Mouse (Mus musculus) CD4-positive, CD25-positive, alpha-beta regulatory T cell, adult 4 months (primary cell): ENCODE data around the gene Teddm3. TPM values are rescaled to one million over a fixed set of nuclear protein-coding genes. Genes with fewer than 3 reads are reported as not detected.
"Not testable (repeated sequence)": the region's sequence is repeated elsewhere in the genome, so short reads cannot be mapped to it uniquely, and the experiment has no call there.

Experiments
- ATAC-seq: one replicate; pipeline ENCODE4 v1.8.0; 2017
- polyA plus RNA-seq, 2 experiments: library from polyadenylated mRNA; unstranded; fragments of 100-300 nt; shearing (Covaris generic); gene quantifications; one replicate each; pipeline ENCODE4 v1.2.1; 2017

Teddm3 gene
- polyA plus RNA-seq = under 1 TPM in 1 of 2 experiments, not detected in 1; 0.36 TPM

- ATAC-seq = not testable (repeated sequence)
Observed at GRCm38 (mm10) chr16:21153900-21154299, at the start of gene Teddm3. TSS of gene Teddm3 (minus strand) at chr16:21154000.

DNA sequence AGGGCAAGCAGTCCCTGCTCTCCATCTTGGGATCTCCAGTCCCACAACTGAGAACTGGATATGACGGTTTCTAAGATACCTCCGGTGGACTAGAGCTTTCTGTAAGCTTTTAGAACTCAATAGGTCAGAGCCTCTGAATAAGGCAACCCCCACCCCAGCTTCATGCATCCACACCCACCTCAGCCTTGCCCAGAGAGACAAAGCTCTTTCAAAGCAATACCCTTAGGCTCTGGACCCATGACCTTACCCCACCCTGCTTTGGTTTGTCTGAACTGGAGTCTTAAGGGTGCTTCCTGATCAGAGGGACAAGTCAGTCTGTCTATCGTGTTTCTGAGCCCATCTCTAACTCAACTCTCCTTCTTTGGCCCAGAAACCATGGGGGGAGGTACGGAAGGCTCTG, 48.9 kb upstream of the Teddm3 start:
- ATAC-seq = no peak

DNA sequence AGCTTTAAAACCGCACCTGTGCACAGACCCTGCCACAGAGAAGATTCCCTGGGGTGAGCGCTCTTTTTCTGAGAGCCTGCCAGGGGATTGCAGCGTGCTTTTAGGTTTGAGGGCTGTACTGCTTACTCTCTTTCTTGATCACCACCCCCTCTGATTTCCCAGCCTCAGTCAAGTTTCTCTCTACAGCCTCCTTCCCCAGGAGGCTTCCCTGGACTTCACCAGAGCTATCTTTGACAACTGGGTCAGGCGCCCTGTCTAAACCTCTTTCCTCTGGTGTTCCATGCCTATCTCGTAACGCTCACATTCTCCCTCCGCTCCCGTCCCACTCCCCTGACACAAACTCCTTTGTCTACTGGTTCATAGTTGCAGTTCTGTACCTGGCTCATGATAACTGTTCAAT, 45.6 kb upstream of the Teddm3 start:
- no peak for ATAC-seq

GRCm38 (mm10) chr16:21198529-21198928, 44.7 kb upstream of the Teddm3 start:
- no peak for ATAC-seq

DNA sequence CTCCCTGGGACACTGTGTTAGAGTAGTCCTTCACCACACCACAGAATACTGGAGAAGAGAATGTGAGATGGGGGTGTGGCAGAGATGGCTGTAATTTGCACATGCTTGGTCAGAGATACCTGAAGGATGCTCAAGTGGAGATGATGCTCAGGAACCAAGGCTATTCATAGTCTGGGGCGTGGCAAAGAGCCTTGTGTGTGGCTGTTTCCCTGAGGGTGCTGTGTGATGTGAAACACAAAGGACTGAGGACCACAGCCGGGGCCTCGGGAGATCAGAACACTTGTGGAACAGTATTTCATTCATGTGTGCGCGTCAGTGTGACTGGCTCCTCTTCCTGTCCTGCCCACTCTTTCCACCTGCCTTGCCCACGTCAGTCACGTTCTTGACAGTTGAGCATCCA, 44.2 kb upstream of the Teddm3 start:
- no peak for ATAC-seq

DNA sequence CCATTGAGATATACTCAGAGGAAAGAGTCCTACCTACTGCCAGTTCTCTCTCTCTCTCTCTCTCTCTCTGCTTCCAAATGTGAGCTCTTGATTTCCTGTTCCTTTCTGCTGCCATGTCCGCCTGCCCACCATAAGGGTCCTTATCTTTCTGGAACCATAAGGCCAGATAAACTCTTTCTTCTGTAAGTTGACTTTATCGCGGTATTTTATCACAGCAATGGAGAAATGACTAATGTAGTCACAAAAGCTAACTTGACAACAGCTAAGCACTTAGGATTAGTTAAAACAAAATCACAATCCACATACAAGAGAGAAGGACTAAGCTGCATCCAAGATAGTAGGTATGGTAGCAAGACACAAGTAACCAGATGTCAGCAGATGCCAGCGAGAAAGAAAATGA, 43.7 kb upstream of the Teddm3 start:
- ATAC-seq = no peak

DNA sequence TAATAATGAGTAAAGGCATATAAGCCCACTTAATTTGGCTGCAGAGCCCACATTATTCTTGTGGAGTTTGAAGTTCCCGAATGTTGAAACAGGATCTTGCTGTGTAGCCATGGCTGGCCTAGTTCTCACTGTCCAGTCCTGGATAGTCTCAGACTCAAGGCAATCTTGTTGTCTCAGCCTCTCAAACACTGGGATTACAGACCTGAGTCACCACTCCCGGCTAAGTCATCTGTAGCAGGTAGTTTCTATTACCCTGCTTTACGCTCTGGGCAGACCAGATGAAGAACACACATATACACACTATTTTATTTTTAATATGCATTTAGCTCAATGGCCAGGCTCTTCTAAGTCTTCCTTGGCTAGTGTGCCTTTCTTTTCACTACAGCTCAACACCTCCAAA, 42.8 kb upstream of the Teddm3 start:
- no peak for ATAC-seq

GRCm38 (mm10) chr16:21195260-21195866, 41.6 kb upstream of the Teddm3 start:
- no peak for ATAC-seq

DNA sequence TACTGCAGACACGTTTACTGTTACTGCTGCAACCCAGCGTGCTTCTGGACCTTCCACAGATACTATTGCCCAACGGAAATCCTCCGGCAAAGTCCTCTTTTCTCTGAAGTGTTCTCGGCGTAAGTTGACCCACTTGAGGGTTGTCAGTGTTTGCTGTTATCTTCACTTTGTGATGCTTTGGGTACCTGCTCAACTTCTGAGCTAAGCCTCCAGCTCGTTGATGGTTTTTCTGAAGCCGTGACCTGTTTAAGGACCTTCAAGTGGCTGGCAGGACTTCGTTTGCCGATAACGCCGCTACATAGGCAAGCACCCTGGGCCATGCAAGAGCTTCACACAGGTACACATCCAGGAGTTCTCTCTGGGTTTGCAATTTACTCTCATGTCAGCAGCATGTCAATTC, 40.4 kb upstream of the Teddm3 start:
- ATAC-seq = no peak

DNA sequence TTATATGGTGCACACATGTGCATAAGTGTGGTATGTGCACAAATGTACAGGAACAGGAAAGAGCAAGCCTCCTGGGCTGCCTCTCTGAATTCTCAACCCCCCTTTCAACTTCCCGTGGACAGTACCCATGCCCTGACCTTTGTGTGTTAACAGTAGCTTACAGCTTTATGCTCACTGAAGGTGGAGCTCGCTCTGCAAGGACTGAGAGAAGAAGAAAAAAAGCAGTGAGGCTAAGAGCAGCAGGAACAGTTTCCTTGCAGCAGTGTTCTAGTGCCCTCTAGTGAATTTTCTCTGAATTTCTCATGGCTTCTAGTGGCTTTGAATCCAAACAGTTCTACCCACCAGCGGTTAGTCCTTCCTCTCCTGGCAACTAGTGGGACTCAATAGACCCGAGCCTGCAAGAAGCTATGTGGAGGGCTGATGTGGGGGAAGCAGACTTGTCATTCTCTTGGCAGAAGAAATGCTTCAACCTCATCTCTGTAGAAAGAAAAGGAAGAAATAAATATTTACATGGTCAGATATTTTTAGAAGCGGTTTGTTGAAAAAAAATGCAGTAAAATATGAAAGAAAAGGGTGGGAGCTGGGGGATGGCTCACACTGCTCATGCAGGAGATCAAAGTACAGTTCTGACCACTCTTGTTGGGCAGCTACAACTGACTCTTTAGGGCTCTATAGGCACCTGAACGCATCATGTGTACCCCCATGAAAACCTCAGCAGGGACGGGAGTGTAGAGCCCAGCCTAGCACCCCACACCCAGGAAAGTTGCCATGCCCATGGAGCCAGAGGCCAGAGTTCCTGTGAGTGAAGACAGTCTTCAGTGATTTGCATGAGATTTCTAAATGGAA, 38.9 kb upstream of the Teddm3 start:
- ATAC-seq = peak; percentile 45

- ATAC-seq = no peak
Observed at GRCm38 (mm10) chr16:21191569-21191968, 37.8 kb upstream of the Teddm3 start.

- ATAC-seq = no peak
Observed at GRCm38 (mm10) chr16:21188345-21188744, 34.5 kb upstream of the Teddm3 start.

GRCm38 (mm10) chr16:21187568-21187967, 33.8 kb upstream of the Teddm3 start:
- ATAC-seq = no peak

DNA sequence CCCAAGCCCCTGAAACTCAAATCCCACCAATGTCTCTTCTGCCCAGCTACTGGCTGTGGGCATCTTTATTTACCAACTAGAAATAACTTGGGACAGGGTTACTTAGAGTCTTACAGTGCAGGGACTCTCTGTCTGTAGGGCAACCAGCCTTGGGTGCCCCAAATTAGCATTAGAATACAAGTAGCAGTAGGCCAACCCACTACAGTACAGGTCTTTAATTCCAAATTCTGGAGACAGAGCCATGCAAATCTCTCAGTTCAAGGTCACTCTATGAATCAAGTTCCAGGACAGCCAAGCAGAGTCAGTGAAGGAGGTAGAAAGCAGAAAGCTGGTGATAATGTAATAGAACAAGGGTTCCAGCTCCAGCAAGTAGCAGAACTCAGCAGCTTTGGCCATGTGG, 30.9 kb upstream of the Teddm3 start:
- no peak for ATAC-seq

GRCm38 (mm10) chr16:21182108-21182507, 28.3 kb upstream of the Teddm3 start:
- no peak for ATAC-seq

DNA sequence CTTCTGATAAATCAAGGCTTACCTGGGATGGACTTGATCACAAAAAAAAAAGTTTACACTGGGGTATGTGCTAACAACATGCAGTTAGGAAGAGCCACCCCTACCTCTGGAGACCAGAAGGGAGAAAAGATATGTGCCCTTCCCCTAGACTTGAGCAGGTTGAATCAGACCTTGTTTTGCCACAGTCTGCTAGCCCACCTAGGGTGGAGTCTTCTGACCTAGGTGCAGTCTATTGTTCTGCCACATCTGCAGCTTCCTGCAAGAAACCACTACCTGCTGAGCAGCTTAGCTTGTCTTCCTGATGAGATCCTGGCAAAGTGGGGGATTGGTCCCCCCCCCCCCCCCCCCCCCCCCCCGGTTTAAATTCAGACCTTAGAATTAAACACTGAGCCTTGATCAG, 21.4 kb upstream of the Teddm3 start:
- no peak for ATAC-seq

DNA sequence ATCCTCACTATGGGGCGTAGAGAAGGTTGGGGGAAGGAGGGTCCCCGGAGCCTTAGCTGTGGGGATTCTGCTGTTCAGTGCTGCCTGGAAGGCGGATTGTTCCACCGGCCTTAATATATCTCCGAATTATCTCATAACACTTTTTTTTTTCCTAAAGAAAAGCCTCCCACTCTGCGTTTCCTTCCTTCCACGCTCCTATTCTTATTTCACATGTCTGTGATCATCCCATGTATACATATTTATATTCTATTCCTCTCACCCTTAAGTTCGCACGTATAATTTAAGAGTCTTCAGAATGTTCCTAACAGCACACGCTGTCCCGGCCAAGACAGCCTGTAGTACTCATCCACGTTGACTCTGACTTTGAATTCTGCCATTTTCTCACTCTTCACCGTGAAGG, 14.9 kb upstream of the Teddm3 start:
- no peak for ATAC-seq

DNA sequence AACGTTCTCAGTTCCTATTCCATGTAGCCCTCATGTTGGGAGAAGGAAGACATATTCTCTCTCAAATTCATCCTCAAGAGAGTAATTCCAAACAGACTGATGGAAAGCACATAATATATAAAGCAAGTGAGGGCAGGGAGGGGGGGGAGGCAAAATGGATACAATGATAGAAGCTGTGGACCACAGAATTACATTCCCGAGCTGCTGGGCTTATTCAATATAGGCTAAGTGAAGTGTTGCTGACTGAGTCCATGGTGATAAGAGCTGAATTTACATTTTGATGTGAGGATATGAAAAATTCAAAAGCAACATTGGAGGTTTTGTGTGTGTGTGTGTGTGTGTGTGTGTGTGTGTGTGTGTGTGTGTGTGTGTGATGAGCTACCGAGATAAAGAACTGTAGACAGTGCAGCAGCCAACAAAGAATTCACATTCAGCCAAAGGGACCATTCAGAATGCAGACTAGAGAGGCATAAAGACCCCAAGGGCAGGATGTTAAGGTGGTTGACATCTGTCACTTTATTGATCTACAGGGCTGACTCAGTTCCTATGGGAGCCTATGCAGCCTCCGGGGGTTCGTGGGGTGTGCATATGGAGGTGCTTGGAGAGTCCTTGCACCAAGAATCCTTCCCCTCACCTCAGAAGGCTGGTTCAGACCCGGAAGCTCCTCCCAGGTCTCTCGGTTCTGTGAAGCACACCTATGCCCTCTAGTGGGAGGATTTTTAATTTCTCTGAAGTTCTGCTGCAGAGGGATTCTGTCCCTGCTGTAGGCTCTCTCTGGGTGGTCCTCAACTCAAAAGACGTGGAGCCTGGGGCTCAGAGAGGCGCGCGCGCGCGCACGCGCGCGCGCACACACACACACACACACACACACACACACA, 11.8 kb upstream of the Teddm3 start:
- peak; percentile 97 for ATAC-seq

DNA sequence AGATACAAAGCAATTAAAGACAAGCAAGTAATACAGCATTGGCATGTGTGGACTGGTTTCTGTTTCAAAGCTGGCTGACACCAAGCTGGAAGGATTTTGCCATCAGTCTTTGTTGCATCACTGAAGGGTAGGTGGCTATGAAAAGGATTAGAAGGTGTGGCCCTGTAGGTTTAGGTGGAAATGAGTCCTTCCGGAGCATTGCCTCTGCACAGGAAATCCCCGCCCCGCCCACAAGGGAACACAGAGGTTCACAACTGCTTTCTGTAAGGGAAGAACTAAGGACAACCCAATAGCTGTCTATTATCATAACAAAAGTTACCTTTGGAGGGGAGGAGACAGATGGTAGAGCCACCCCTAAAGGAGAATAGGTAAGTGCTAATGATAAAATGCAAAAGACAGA, 9.6 kb upstream of the Teddm3 start:
- ATAC-seq = not testable (repeated sequence)

GRCm38 (mm10) chr16:21159226-21159625, 5.4 kb upstream of the Teddm3 start:
- not testable (repeated sequence) for ATAC-seq

DNA sequence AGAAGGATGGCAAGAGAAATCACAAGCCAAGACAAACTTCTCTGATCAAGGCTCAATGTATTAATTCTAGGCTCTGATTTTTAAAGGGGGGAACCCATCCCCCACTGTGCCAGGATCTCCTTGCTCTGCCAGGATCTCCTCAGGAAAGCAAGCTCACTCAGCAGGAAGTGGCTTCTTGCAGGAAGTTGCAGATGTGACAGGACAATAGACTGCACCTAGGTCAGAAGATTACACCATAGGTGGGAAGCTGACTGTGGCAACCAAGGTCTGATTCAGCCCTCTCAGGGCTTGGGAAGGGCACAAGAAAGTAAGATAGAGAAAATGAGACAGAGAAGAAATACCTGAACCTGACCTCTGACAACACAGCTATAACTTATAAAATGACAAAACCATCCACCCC, 2.5 kb upstream of the Teddm3 start:
- not testable (repeated sequence) for ATAC-seq

DNA sequence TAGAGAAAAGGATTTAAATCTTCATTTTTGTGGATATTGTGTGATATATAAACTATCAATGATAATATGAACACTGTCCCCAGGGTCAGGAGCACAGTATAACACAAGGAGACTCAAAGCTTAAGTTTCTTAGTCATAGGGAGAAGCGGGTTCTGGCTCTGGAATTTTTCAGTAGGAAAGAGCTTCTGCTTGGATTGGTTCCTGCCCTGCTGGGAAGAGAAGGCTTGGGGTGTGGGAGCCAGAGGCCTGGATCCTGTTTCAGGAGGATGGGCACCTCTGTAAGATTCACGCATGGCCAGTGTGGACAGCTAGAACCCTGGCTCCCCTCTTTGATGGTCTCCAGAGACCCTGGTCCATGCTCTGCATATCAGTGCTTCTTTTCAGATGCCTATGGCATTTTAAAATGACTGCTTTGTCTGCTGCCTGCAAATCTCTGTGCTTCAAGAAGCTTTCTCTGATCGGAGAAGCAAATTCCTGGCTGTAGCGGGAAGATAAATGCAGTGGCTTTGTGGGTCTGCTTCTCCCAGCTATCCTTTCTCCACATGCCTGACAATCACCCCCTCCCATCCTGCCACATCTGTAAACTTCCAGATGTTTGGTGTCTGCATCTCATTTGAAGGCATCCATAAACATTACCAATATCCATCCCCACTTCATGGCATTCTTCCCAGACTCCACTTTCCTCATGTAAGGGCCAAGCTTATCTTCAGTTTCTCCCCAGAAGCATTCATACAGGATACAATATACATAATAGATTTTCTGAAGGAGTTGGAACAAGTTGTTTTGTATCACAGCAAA, 2.0 kb downstream of the Teddm3 start:
- no peak for ATAC-seq
